ENCODE assay signal across 21 mouse cellular contexts in the genomic region with DNA sequence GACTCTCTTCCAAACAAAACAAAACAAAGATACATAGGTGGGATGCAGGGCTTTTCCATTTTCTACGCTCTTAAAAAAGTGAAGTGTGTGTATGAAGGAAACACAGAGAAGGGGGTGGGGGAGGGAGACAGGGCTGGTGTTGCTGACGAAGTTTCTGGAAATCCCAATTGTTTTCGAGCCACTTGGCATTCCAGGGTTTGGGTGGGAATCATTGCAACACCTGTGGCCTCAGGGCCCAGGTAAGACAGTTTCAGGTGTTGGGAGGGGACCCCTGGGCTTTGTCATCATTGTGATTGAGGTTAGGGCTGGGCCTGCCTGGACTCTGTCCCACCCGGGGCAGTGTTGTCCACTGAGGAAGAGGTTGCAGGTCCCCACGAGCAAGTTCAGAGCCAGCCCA.
DNase-seq lines count a peak whose midpoint lies in the region; ATAC-seq and TF ChIP-seq lines count a peak whose summit lies in the region.
"Had no signal": no experiment of that assay in that cellular context is flagged by ENCODE, and none has a peak within 500 bp of the region (broad histone marks: within the 10 kb centered on the region; RNA-seq: fewer than 3 reads in every experiment).

No protein-coding gene starts in this region.

- peaks cover 16% of the 10 kb centered on the region for H3K4me1 ChIP-seq in heart, embryonic 15.5 days (replicated peaks)
- peaks cover 10% of the 10 kb centered on the region for H3K4me1 ChIP-seq in heart, adult 2 months (ENCODE audit: control insufficient read depth, insufficient read depth, low read length)
- peaks cover 17% of the 10 kb centered on the region; the same call in 1 of the 2 replicates for H3K4me1 ChIP-seq in liver, embryonic 12.5 days
- peaks cover 10% of the 10 kb centered on the region; the same call in 1 of the 2 replicates for H3K4me1 ChIP-seq in lung, postnatal 0 days (ENCODE audit: insufficient read depth, low read depth, low read length)
- H3K4me1 ChIP-seq: forebrain, embryonic 15.5 days had no signal

- DNase-seq in heart, adult 2 months = no peak
- DNase-seq in liver = no peak
- peak; percentile 59 for DNase-seq in lung, postnatal 0 days (ENCODE audit: low spot score)
- no peak for DNase-seq in lung, postnatal 10 days
- peak; percentile 59 for DNase-seq in lung, postnatal 36 days
- no peak for DNase-seq in adrenal gland, postnatal 36 days
- DNase-seq: adrenal gland, adult 2 months; adrenal gland, postnatal 25 days; cerebellum, adult 8-10 months; cerebellum, postnatal 14 days; embryo, embryonic 11 days; gastrocnemius, postnatal 36 days had no signal

- intact Hi-C loops in heart, adult 2 months (cut with DNase I) = no loop called here

- no peak overlapping the region for H3K4me2 ChIP-seq in heart, embryonic 15.5 days
- H3K4me2 ChIP-seq in liver, embryonic 12.5 days = no peak overlapping the region
- no peak overlapping the region for H3K4me2 ChIP-seq in lung, postnatal 0 days (replicated peaks; ENCODE audit: low read depth, low read length)
- H3K4me2 ChIP-seq: embryonic facial prominence, embryonic 15.5 days; forebrain, embryonic 15.5 days; hindbrain, embryonic 12.5 days had no signal

- WGBS in heart, embryonic 15.5 days = 82% methylated on average over 5 of the region's 5 CpGs
- WGBS in heart, adult 2 months = 88% methylated on average over 5 of the region's 5 CpGs
- WGBS in liver, embryonic 12.5 days (ENCODE audit: insufficient replicate concordance) = 47% methylated on average over 5 of the region's 5 CpGs
- WGBS in lung, postnatal 0 days = 51% methylated on average over 5 of the region's 5 CpGs

- no peaks in the 10 kb centered on the region for H3K36me3 ChIP-seq in heart, embryonic 15.5 days
- H3K36me3 ChIP-seq in heart, adult 2 months (ENCODE audit: control insufficient read depth, insufficient read depth, low read length) = no peaks in the 10 kb centered on the region
- H3K36me3 ChIP-seq in liver, embryonic 12.5 days = no peaks in the 10 kb centered on the region
- H3K36me3 ChIP-seq in lung, postnatal 0 days (ENCODE audit: insufficient read depth, low read length) = no peaks in the 10 kb centered on the region
- H3K36me3 ChIP-seq: embryonic facial prominence, embryonic 15.5 days; forebrain, embryonic 10.5 days; forebrain, embryonic 15.5 days; hindbrain, embryonic 12.5 days had no signal

- no peak for TF ChIP-seq POLR2A in heart, adult 2 months (IDR thresholded peaks at IDR 0.05; ENCODE audit: insufficient read depth, low read depth, low read length)

- H3K27me3 ChIP-seq in heart, embryonic 15.5 days = no peaks in the 10 kb centered on the region
- H3K27me3 ChIP-seq in heart, adult 2 months (ENCODE audit: control insufficient read depth, insufficient read depth, low read length) = no peaks in the 10 kb centered on the region
- no peaks in the 10 kb centered on the region for H3K27me3 ChIP-seq in liver, embryonic 12.5 days (replicated peaks)
- H3K27me3 ChIP-seq in lung, postnatal 0 days (replicated peaks; ENCODE audit: insufficient read depth, low read length) = no peaks in the 10 kb centered on the region
- H3K27me3 ChIP-seq: embryonic facial prominence, embryonic 15.5 days; forebrain, embryonic 15.5 days; hindbrain, embryonic 12.5 days had no signal

- no peak for TF ChIP-seq EP300 in heart, adult 2 months (IDR thresholded peaks at IDR 0.05; ENCODE audit: insufficient read depth, low read depth, low read length)
- peak; percentile 96 for TF ChIP-seq EP300 in lung, postnatal 0 days (IDR thresholded peaks at IDR 0.05)

- H3K79me2 ChIP-seq in heart, adult 2 months (replicated peaks; ENCODE audit: control insufficient read depth, insufficient read depth, low read length) = no peaks in the 10 kb centered on the region

- no peak for ATAC-seq in heart, embryonic 15.5 days (replicated peaks; ENCODE audit: insufficient number of reproducible peaks, insufficient read depth, low FRiP score, low read depth)
- ATAC-seq in liver, embryonic 12.5 days = no peak
- peak; percentile 42 for ATAC-seq in lung, postnatal 0 days
- ATAC-seq: forebrain, embryonic 15.5 days; hindbrain, embryonic 16.5 days; inflammation-experienced regulatory T-cells, adult 6 months had no signal

- 0 out of 2 replicates have a peak overlapping the region, but pooled peaks have one; percentile 62 for H3K27ac ChIP-seq in heart, embryonic 15.5 days
- no peak overlapping the region for H3K27ac ChIP-seq in heart, adult 2 months
- H3K27ac ChIP-seq in liver, embryonic 12.5 days = 0 out of 2 replicates have a peak overlapping the region, but pooled peaks have one; percentile 5
- H3K27ac ChIP-seq in lung, postnatal 0 days (ENCODE audit: low read length) = 0 out of 2 replicates have a peak overlapping the region, but pooled peaks have one; percentile 11
- H3K27ac ChIP-seq: embryonic facial prominence, embryonic 15.5 days; forebrain, embryonic 15.5 days; hindbrain, embryonic 12.5 days had no signal

- H3K9me3 ChIP-seq in heart, embryonic 15.5 days (replicated peaks) = no peaks in the 10 kb centered on the region
- H3K9me3 ChIP-seq in liver, embryonic 12.5 days (replicated peaks) = no peaks in the 10 kb centered on the region
- H3K9me3 ChIP-seq in lung, postnatal 0 days (ENCODE audit: low read length) = no peaks in the 10 kb centered on the region
- H3K9me3 ChIP-seq: embryonic facial prominence, embryonic 15.5 days; forebrain, embryonic 10.5 days; forebrain, embryonic 15.5 days; hindbrain, embryonic 12.5 days had no signal

- TF ChIP-seq CTCF in heart, adult 2 months (IDR thresholded peaks at IDR 0.05) = no peak
- no peak for TF ChIP-seq CTCF in lung, postnatal 0 days (IDR thresholded peaks at IDR 0.05)

- no peak overlapping the region for H3K9ac ChIP-seq in heart, embryonic 15.5 days
- H3K9ac ChIP-seq in heart, adult 2 months (ENCODE audit: low read depth, low read length) = no peak overlapping the region
- no peak overlapping the region for H3K9ac ChIP-seq in liver, embryonic 12.5 days
- no peak overlapping the region for H3K9ac ChIP-seq in lung, postnatal 0 days (replicated peaks; ENCODE audit: low read depth)
- H3K9ac ChIP-seq: embryonic facial prominence, embryonic 15.5 days; forebrain, embryonic 15.5 days; hindbrain, embryonic 12.5 days had no signal

- H3K4me3 ChIP-seq in heart, embryonic 15.5 days = no peak overlapping the region
- H3K4me3 ChIP-seq in heart, adult 2 months = no peak overlapping the region
- no peak overlapping the region for H3K4me3 ChIP-seq in liver, embryonic 12.5 days
- no peak overlapping the region for H3K4me3 ChIP-seq in lung, postnatal 0 days (ENCODE audit: low read depth, low read length)
- H3K4me3 ChIP-seq: embryonic facial prominence, embryonic 15.5 days; erythroblast, embryonic 14.5 days; forebrain, embryonic 10.5 days; forebrain, embryonic 15.5 days; hindbrain, embryonic 12.5 days had no signal

Comparison
In these comparisons a context has a peak if more than half of its experiments do, and no peak if none do; other contexts are left out.
1. DNase-seq: peak in lung, postnatal 0 days (single experiment) and lung, postnatal 36 days (single experiment); none in heart, adult 2 months (0 of 2), liver (single experiment), lung, postnatal 10 days (single experiment) and adrenal gland, postnatal 36 days (0 of 2).